Mouse (Mus musculus): ENCODE measurements at regions not wholly inside any gene's neighbourhood (a gene's known extent, or its start where the extent isn't known, plus 50 kb on each side); places are given as distances from the start of the nearest gene placed in this dataset.

GRCm38 (mm10) chr15:61708928-61709327, 786.1 kb upstream of the A1bg start:
- WGBS, result 54% methylated on average over 4 of the region's 4 CpGs
- no peak for ATAC-seq (ENCODE audit: low read depth)
- Histone ChIP-seq H3K4me2 (ENCODE audit: low read depth, low read length) (no peak overlapping the region), H3K9me3 (ENCODE audit: control insufficient read depth, low read length) (no peaks in the 10 kb centered on the region), H3K9ac (ENCODE audit: low read length) (no peak overlapping the region), H3K4me3 (ENCODE audit: low read length) (no peak overlapping the region), H3K4me1 (replicated peaks; ENCODE audit: control insufficient read depth, insufficient read depth, low read length) (peaks cover 10% of the 10 kb centered on the region; the same call in 1 of the 2 replicates), H3K36me3 (ENCODE audit: control insufficient read depth, insufficient read depth, low read length) (no peaks in the 10 kb centered on the region), H3K27ac (ENCODE audit: low read length) (no peak overlapping the region), H3K27me3 (ENCODE audit: control insufficient read depth, insufficient read depth, low read depth, low read length) (no peaks in the 10 kb centered on the region)

- H3K9me3 ChIP-seq (ENCODE audit: control insufficient read depth, low read length), result no peaks in the 10 kb centered on the region
- no peak overlapping the region for H3K9ac ChIP-seq (ENCODE audit: low read length)
- peak; percentile 90 for ATAC-seq (ENCODE audit: low read depth)
- WGBS, result 28% methylated on average over 6 of the region's 6 CpGs
- H3K4me3 ChIP-seq (ENCODE audit: low read length), result no peak overlapping the region
- no peaks in the 10 kb centered on the region for H3K36me3 ChIP-seq (ENCODE audit: control insufficient read depth, insufficient read depth, low read length)
- no peak overlapping the region for H3K27ac ChIP-seq (ENCODE audit: low read length)
- no peaks in the 10 kb centered on the region for H3K27me3 ChIP-seq (ENCODE audit: control insufficient read depth, insufficient read depth, low read depth, low read length)
- H3K4me1 ChIP-seq (replicated peaks; ENCODE audit: control insufficient read depth, insufficient read depth, low read length), result peaks cover 5% of the 10 kb centered on the region; the same call in 1 of the 2 replicates
- no peak overlapping the region for H3K4me2 ChIP-seq (ENCODE audit: low read depth, low read length)
These were observed 785.1 kb upstream of the A1bg start for GRCm38 (mm10) chr15:61707952-61708351.

- Histone ChIP-seq H3K4me1 (replicated peaks; ENCODE audit: control insufficient read depth, insufficient read depth, low read length) (no peaks in the 10 kb centered on the region), H3K4me3 (ENCODE audit: low read length) (no peak overlapping the region), H3K27ac (ENCODE audit: low read length) (no peak overlapping the region), H3K36me3 (ENCODE audit: control insufficient read depth, insufficient read depth, low read length) (no peaks in the 10 kb centered on the region), H3K9me3 (ENCODE audit: control insufficient read depth, low read length) (no peaks in the 10 kb centered on the region), H3K4me2 (ENCODE audit: low read depth, low read length) (no peak overlapping the region), H3K9ac (ENCODE audit: low read length) (no peak overlapping the region), H3K27me3 (ENCODE audit: control insufficient read depth, insufficient read depth, low read depth, low read length) (no peaks in the 10 kb centered on the region)
- WGBS, result 92% methylated on average over 1 of the region's 1 CpGs
- ATAC-seq (ENCODE audit: low read depth), result no peak
These were observed 769.9 kb upstream of the A1bg start for GRCm38 (mm10) chr15:61692679-61693078.

GRCm38 (mm10) chr15:61690425-61690824, 767.6 kb upstream of the A1bg start:
- Histone ChIP-seq H3K27me3 (ENCODE audit: control insufficient read depth, insufficient read depth, low read depth, low read length) (no peaks in the 10 kb centered on the region), H3K27ac (ENCODE audit: low read length) (no peak overlapping the region), H3K4me3 (ENCODE audit: low read length) (no peak overlapping the region), H3K4me2 (ENCODE audit: low read depth, low read length) (no peak overlapping the region), H3K4me1 (replicated peaks; ENCODE audit: control insufficient read depth, insufficient read depth, low read length) (no peaks in the 10 kb centered on the region), H3K9me3 (ENCODE audit: control insufficient read depth, low read length) (no peaks in the 10 kb centered on the region), H3K36me3 (ENCODE audit: control insufficient read depth, insufficient read depth, low read length) (no peaks in the 10 kb centered on the region), H3K9ac (ENCODE audit: low read length) (no peak overlapping the region)
- 82% methylated on average over 13 of the region's 13 CpGs for WGBS
- ATAC-seq (ENCODE audit: low read depth), result no peak

- WGBS, result 77% methylated on average over 12 of the region's 12 CpGs
- no peak overlapping the region for H3K27ac ChIP-seq (ENCODE audit: low read length)
- no peaks in the 10 kb centered on the region for H3K27me3 ChIP-seq (ENCODE audit: control insufficient read depth, insufficient read depth, low read depth, low read length)
- no peak overlapping the region for H3K9ac ChIP-seq (ENCODE audit: low read length)
- no peaks in the 10 kb centered on the region for H3K36me3 ChIP-seq (ENCODE audit: control insufficient read depth, insufficient read depth, low read length)
- no peaks in the 10 kb centered on the region for H3K9me3 ChIP-seq (ENCODE audit: control insufficient read depth, low read length)
- no peak overlapping the region for H3K4me2 ChIP-seq (ENCODE audit: low read depth, low read length)
- no peak overlapping the region for H3K4me3 ChIP-seq (ENCODE audit: low read length)
- H3K4me1 ChIP-seq (replicated peaks; ENCODE audit: control insufficient read depth, insufficient read depth, low read length), result no peaks in the 10 kb centered on the region
- no peak for ATAC-seq (ENCODE audit: low read depth)
These were observed 767.1 kb upstream of the A1bg start for GRCm38 (mm10) chr15:61689776-61690397.

GRCm38 (mm10) chr15:61682968-61683367, 760.2 kb upstream of the A1bg start:
- Histone ChIP-seq H3K4me1 (replicated peaks; ENCODE audit: control insufficient read depth, insufficient read depth, low read length) (0 out of 2 replicates have a peak, but pooled peaks cover 2% of the 10 kb centered on the region), H3K4me3 (ENCODE audit: low read length) (no peak overlapping the region), H3K36me3 (ENCODE audit: control insufficient read depth, insufficient read depth, low read length) (no peaks in the 10 kb centered on the region), H3K4me2 (ENCODE audit: low read depth, low read length) (no peak overlapping the region), H3K27me3 (ENCODE audit: control insufficient read depth, insufficient read depth, low read depth, low read length) (no peaks in the 10 kb centered on the region), H3K9ac (ENCODE audit: low read length) (no peak overlapping the region), H3K9me3 (ENCODE audit: control insufficient read depth, low read length) (no peaks in the 10 kb centered on the region), H3K27ac (ENCODE audit: low read length) (no peak overlapping the region)
- ATAC-seq (ENCODE audit: low read depth), result no peak
- WGBS, result 82% methylated on average over 4 of the region's 4 CpGs

- H3K4me3 ChIP-seq (ENCODE audit: low read length), result no peak overlapping the region
- H3K27ac ChIP-seq (ENCODE audit: low read length), result no peak overlapping the region
- H3K9ac ChIP-seq (ENCODE audit: low read length), result no peak overlapping the region
- no peaks in the 10 kb centered on the region for H3K4me1 ChIP-seq (replicated peaks; ENCODE audit: control insufficient read depth, insufficient read depth, low read length)
- H3K4me2 ChIP-seq (ENCODE audit: low read depth, low read length), result no peak overlapping the region
- WGBS, result 79% methylated on average over 5 of the region's 5 CpGs
- ATAC-seq (ENCODE audit: low read depth), result no peak
- no peaks in the 10 kb centered on the region for H3K36me3 ChIP-seq (ENCODE audit: control insufficient read depth, insufficient read depth, low read length)
- H3K27me3 ChIP-seq (ENCODE audit: control insufficient read depth, insufficient read depth, low read depth, low read length), result no peaks in the 10 kb centered on the region
- H3K9me3 ChIP-seq (ENCODE audit: control insufficient read depth, low read length), result no peaks in the 10 kb centered on the region
These were observed 747.7 kb upstream of the A1bg start for GRCm38 (mm10) chr15:61670556-61670955.

GRCm38 (mm10) chr15:61660581-61660980, 737.8 kb upstream of the A1bg start:
- Histone ChIP-seq H3K36me3 (ENCODE audit: control insufficient read depth, insufficient read depth, low read length) (no peaks in the 10 kb centered on the region), H3K4me3 (ENCODE audit: low read length) (no peak overlapping the region), H3K27me3 (ENCODE audit: control insufficient read depth, insufficient read depth, low read depth, low read length) (no peaks in the 10 kb centered on the region), H3K4me2 (ENCODE audit: low read depth, low read length) (no peak overlapping the region), H3K9ac (ENCODE audit: low read length) (no peak overlapping the region), H3K27ac (ENCODE audit: low read length) (no peak overlapping the region), H3K4me1 (replicated peaks; ENCODE audit: control insufficient read depth, insufficient read depth, low read length) (no peaks in the 10 kb centered on the region), H3K9me3 (ENCODE audit: control insufficient read depth, low read length) (no peaks in the 10 kb centered on the region)
- 62% methylated on average over 3 of the region's 3 CpGs for WGBS
- no peak for ATAC-seq (ENCODE audit: low read depth)

GRCm38 (mm10) chr15:61656951-61657350, 734.1 kb upstream of the A1bg start:
- Histone ChIP-seq H3K4me3 (ENCODE audit: low read length) (no peak overlapping the region), H3K4me2 (ENCODE audit: low read depth, low read length) (no peak overlapping the region), H3K36me3 (ENCODE audit: control insufficient read depth, insufficient read depth, low read length) (no peaks in the 10 kb centered on the region), H3K27ac (ENCODE audit: low read length) (no peak overlapping the region), H3K9ac (ENCODE audit: low read length) (no peak overlapping the region), H3K27me3 (ENCODE audit: control insufficient read depth, insufficient read depth, low read depth, low read length) (no peaks in the 10 kb centered on the region), H3K9me3 (ENCODE audit: control insufficient read depth, low read length) (no peaks in the 10 kb centered on the region), H3K4me1 (replicated peaks; ENCODE audit: control insufficient read depth, insufficient read depth, low read length) (no peaks in the 10 kb centered on the region)
- ATAC-seq (ENCODE audit: low read depth), result no peak

GRCm38 (mm10) chr15:61654846-61655245, 732.0 kb upstream of the A1bg start:
- Histone ChIP-seq H3K9ac (ENCODE audit: low read length) (no peak overlapping the region), H3K9me3 (ENCODE audit: control insufficient read depth, low read length) (no peaks in the 10 kb centered on the region), H3K36me3 (ENCODE audit: control insufficient read depth, insufficient read depth, low read length) (no peaks in the 10 kb centered on the region), H3K27ac (ENCODE audit: low read length) (no peak overlapping the region), H3K27me3 (ENCODE audit: control insufficient read depth, insufficient read depth, low read depth, low read length) (no peaks in the 10 kb centered on the region), H3K4me1 (replicated peaks; ENCODE audit: control insufficient read depth, insufficient read depth, low read length) (no peaks in the 10 kb centered on the region), H3K4me2 (ENCODE audit: low read depth, low read length) (no peak overlapping the region), H3K4me3 (ENCODE audit: low read length) (no peak overlapping the region)
- ATAC-seq (ENCODE audit: low read depth), result no peak
- WGBS, result 80% methylated on average over 1 of the region's 1 CpGs
